Mouse (Mus musculus): Measurements from ENCODE around the gene Narfl.
"Not testable (repeated sequence)": the region's sequence is repeated elsewhere in the genome, so short reads cannot be mapped to it uniquely, and the experiment has no call there.

Gene Narfl

GRCm38 (mm10) chr17:25802825-25803517 lies 29.4 kb downstream of the Narfl start:
- DNase-seq (ENCODE audit: low read depth) = no peak

- no peak for DNase-seq (ENCODE audit: low read depth)
These were observed 32.9 kb downstream of the Narfl start for GRCm38 (mm10) chr17:25806507-25806906.

- DNase-seq (ENCODE audit: low read depth) = not testable (repeated sequence)
These were observed 33.9 kb downstream of the Narfl start for GRCm38 (mm10) chr17:25807452-25807851.

- DNase-seq (ENCODE audit: low read depth) = no peak
These were observed 34.5 kb downstream of the Narfl start for GRCm38 (mm10) chr17:25808028-25808427.

GRCm38 (mm10) chr17:25808789-25809605 lies 35.4 kb downstream of the Narfl start, which contains the start of gene Fbxl16:
Gene Fbxl16 (plus strand): TSS chr17:25809085.
- DNase-seq (ENCODE audit: low read depth) = no peak

- no peak for DNase-seq (ENCODE audit: low read depth)
These were observed 36.2 kb downstream of the Narfl start for GRCm38 (mm10) chr17:25809606-25810340.

- no peak for DNase-seq (ENCODE audit: low read depth)
These were observed 37.3 kb downstream of the Narfl start for GRCm38 (mm10) chr17:25810890-25811289.

GRCm38 (mm10) chr17:25813471-25813870 lies 39.9 kb downstream of the Narfl start:
- peak; percentile 82 for DNase-seq (ENCODE audit: low read depth)

GRCm38 (mm10) chr17:25817662-25818061 lies 44.1 kb downstream of the Narfl start:
- no peak for DNase-seq (ENCODE audit: low read depth)

GRCm38 (mm10) chr17:25818851-25819780 lies 45.5 kb downstream of the Narfl start:
- no peak for DNase-seq (ENCODE audit: low read depth)

- DNase-seq (ENCODE audit: low read depth) = peak; percentile 92
These were observed 49.9 kb downstream of the Narfl start, which contains the start of gene Wdr24 for GRCm38 (mm10) chr17:25823452-25823851. Gene Wdr24 (plus strand): TSS chr17:25823627.

- no peak for DNase-seq (ENCODE audit: low read depth)
These were observed 51.0 kb downstream of the Narfl start for GRCm38 (mm10) chr17:25824362-25825142.

GRCm38 (mm10) chr17:25825311-25825710 lies 51.7 kb downstream of the Narfl start:
- no peak for DNase-seq (ENCODE audit: low read depth)

GRCm38 (mm10) chr17:25825984-25826570 lies 52.5 kb downstream of the Narfl start:
- no peak for DNase-seq (ENCODE audit: low read depth)

GRCm38 (mm10) chr17:25827011-25827410 lies 53.4 kb downstream of the Narfl start:
- DNase-seq (ENCODE audit: low read depth) = no peak

GRCm38 (mm10) chr17:25827546-25828222 lies 54.1 kb downstream of the Narfl start:
- DNase-seq (ENCODE audit: low read depth) = no peak

- DNase-seq (ENCODE audit: low read depth) = peak; percentile 25
These were observed 54.6 kb downstream of the Narfl start for GRCm38 (mm10) chr17:25828223-25828594.

GRCm38 (mm10) chr17:25828712-25829557 lies 55.4 kb downstream of the Narfl start, which contains the start of gene Jmjd8:
Gene Jmjd8 (plus strand): TSS chr17:25828867.
- peak; percentile 87 for DNase-seq (ENCODE audit: low read depth)
